Mouse (Mus musculus): ENCODE measurements around the gene Gpr137b.
"Not testable (repeated sequence)": the region's sequence is repeated elsewhere in the genome, so short reads cannot be mapped to it uniquely, and the experiment has no call there.

The Gpr137b gene

DNA sequence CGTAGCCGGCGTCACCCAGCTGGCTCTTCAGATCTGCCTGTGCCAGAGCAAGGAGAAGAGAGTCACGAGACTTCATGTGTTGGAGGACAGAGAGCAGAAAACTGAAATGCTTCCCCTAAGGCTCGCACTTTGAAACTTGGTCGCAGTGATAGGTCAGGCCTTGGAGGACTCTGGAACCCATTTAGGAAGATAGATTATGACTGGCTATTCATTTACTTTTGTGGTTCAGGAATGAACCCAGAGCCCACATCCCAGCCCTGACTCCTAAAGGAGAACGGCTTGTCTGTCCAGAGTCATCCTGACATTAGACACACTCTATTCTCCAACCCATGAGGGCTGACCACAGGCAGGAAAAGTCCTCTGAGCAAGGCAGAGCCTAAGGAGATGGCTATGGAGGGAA lies 30.3 kb downstream of the Gpr137b start:
- not testable (repeated sequence) for DNase-seq

DNA sequence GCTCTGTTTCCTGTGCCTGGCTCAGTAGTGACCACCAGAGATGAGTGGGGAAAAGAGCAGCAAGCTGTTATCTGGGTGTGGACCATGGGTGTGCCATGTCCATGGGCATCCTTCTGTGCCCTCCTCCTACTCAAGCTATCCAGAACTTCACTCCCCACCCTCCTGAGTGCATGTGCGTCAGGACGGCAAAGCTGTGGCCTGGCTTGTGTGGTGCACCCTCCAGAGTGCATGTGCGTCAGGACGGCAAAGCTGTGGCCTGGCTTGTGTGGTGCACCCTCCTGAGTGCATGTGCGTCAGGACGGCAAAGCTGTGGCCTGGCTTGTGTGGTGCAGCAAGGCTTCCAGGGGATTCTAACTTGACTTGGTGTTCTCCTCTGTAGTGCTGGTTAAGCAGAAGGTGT lies 31.6 kb downstream of the Gpr137b start:
- peak; percentile 10 for DNase-seq

DNA sequence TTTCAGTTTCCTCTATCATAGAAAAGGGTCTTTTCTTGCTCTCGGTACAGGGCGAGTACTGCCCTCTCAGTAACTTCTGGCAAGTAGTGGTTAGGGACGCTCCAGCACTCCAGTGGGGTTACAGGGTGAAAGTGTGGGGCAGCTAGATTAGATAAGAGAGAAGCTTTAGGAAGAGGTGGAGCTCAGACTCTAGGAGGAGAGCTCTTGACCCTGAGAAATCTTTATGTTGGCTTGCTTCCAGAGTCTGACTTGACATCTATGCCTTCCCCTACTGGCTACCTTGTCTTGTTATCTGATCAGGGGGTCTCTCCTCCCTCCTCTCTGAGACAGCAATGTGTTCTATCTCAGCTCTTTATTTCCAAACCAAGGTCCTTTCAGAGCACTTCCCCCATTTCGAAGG lies 33.8 kb downstream of the Gpr137b start:
- not testable (repeated sequence) for DNase-seq

DNA sequence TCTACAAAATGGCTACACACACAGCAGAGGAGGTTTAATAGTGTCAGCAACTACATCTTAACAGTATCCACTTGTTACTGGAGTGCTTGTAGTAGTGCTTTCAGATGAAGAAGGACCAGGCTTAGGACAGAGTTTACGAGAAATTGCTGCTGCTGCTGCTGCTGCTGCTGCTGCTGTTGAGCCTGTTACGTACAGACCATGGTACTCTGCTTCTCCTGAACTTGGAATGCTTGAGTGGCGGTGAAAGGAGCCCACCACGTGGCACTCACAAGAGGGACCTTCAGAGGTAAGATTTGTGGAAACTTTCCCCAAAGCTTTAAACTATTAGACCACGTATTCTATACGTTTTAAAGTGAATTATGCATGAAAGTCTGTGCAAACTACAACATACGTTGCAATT lies 35.2 kb downstream of the Gpr137b start:
- not testable (repeated sequence) for DNase-seq

DNA sequence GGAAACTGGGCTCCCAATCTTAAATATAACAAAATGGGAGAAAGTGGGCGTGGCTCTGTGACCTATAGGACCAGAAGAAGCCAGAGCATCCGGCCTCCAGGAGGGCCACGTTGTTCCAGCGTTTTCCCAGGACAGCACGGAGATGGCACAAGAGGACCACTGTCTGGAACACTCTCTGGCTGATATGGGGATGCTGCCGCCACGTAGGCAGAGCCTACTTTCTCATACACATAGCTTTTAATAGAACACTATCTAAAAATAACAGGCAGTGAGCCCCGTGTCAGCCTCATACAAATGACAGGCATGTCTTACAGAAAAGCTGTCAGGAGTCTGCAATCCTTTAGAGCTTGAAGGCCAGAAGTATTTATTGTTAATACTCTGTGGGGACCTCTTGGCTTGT lies 35.7 kb downstream of the Gpr137b start:
- DNase-seq: not testable (repeated sequence)

DNA sequence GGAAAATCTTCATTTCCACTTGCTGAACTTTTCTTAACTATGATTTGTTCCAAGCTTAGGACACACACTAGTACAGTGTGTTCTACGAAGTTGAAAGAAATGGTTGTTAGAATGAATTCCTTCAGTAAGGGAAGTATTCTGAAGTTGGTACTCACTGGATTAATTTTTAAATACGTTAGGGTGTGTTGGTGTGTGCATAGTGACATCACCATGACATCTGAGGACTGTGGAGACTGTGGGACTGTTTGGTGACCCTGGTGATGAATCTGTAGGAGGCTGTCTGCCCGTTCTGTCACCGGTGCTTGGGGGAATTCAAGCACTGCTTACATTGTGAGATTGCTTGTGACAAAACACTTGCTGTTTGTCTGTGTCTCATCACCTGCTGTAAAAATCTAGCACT lies 41.7 kb downstream of the Gpr137b start:
- not testable (repeated sequence) for DNase-seq

DNA sequence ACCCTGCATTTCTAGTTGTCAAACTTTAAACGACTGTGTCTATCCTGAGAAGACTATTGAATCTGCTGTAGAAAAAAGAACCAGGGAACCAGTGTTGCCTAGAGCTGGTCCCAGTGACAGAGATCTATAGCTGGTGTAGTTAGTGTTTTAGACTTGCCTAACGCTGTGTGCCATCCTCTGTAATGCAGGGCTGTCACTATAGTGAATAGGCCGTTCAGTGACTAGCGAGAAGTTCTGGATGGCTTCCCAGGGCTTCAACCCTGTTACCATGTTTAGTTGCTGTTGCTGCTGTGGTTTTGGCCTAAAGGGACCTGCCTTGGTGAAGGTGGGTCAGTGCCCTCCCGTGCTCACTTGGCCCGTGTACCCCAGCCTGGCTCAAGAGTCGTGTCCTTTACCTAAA lies 43.1 kb downstream of the Gpr137b start:
- not testable (repeated sequence) for DNase-seq

DNA sequence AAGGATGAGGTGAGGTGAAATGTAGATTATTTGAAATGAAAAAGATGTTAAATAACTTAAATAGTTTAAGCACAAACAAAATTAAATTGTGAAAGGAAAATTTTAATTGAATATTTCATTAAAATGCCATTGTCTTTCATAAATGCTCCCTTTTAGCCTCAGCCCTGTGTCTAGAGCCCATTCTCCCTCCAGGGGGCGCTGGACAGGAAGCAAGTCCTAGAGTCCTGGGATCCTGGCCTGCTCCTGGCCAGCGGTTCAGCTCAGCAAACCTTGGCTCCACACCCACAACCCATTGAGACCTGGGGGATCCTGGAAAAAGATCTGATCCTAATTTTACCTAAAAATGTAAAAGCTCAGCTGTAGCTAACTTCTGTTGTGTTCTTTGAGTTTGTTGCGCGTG lies 44.5 kb downstream of the Gpr137b start:
- DNase-seq: peak; percentile 16

DNA sequence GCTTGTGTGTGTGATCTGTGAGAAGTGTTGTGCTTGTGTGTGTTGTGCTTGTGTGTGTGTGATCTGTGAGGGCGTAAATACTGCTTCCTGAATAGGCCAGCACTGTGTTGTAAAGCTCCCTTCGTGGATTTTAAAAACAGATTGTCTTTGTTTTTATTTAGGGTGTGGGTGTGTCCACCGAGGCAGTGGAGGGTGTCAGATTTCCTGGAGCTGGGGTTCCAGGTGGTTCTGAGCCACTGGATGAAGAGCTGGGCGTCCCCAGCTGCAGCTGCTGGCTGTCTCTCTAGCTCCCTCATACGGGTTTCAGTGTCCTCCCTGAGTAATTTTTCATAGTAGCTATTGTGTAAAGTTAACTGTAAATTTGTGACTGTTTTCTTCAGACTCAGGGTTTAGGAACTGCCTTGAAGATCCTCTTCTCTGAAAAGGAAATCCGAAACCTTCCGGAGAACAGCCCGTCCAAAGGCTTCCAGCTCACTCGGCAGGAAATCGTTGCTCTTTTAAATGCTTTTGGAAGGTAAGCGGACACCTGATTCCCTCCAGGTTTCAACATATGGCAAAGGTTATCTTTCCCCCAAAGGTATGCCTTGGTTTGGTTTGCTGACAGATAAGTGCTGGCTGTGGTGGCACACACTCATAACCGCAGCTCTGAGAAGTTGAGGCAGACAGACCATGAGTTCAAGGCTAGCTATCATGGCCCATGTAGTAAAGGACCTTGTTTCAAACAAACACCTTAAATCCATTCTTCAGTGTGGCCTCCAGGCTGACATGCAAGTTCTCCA lies 46.0 kb downstream of the Gpr137b start:
- DNase-seq: not testable (repeated sequence)

DNA sequence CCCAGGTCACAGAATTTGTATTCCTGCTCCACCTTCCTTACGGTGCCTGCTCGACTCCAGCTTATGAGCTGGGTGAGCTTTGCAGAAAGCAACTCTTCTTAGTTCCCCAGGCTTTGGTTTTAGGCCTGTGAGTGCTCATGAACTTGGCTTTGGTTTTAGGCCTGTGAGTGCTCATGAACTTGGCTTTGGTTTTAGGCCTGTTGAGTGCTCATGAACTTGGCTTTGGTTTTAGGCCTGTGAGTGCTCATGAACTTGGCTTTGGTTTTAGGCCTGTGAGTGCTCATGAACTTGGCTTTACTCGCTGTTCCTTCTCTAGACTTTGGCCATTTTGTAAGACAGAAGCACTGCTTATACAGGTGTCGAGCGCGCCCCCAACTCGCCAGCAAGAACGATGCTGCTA lies 56.5 kb downstream of the Gpr137b start:
- not testable (repeated sequence) for DNase-seq

DNA sequence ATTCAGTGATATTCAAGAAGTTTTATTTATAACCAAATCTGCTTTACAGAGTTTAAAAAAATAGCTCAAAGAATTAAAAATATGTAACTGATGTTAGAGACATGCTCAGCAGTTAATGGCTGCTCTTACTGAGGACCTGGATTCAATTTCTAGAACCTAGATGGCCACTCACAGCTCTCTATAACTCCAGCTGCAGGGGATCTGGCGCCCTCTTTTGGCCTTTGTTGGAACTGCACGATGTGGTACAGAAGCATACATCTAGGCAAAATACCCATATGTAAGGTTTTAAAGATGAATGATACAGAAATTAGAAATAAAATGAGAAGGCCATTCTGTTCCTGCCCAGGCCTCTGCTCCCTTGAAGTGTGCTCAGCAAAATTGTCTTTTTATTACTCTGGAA lies 64.9 kb downstream of the Gpr137b start:
- DNase-seq: peak; percentile 5
